Mouse (Mus musculus): Measurements from ENCODE around the gene Odf3. TPM values are rescaled to one million over a fixed set of nuclear protein-coding genes. Genes with fewer than 3 reads are reported as not detected.
"Not testable (repeated sequence)": the region's sequence is repeated elsewhere in the genome, so short reads cannot be mapped to it uniquely, and the experiment has no call there.

The Odf3 gene
- polyA plus RNA-seq, 1 experiment from 2014 or later = not detected

DNA sequence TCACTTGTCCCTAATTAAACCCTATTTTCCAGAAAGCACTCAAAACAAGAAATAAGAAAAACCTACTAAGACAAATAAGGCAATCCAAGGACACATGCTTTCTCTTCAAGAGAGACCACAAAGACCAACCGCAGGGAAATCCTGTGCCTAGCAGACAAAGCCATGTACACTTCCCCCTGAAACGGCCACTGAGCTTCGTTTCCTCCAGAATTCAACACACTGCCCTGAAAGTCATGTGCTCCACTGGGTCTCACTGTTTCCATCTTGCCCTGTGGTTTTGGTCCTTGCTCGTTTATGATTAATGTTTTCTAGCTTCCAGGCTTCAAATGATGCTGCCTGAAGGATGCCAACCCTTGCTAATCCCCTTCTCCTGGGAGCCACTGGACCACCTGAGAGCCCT, 26.6 kb downstream of the Odf3 start:
- H3K27ac ChIP-seq = no peak overlapping the region
- no peaks in the 10 kb centered on the region for H3K9me3 ChIP-seq (replicated peaks)
- 92% methylated on average over 4 of the region's 4 CpGs for WGBS
- H3K27me3 ChIP-seq (ENCODE audit: low read depth, poor library complexity, severe bottlenecking) = no peaks in the 10 kb centered on the region
- H3K36me3 ChIP-seq = peaks cover 38% of the 10 kb centered on the region
- H3K4me1 ChIP-seq = no peaks in the 10 kb centered on the region
- no peak for DNase-seq (ENCODE audit: low spot score)
- no peak overlapping the region for H3K4me3 ChIP-seq

DNA sequence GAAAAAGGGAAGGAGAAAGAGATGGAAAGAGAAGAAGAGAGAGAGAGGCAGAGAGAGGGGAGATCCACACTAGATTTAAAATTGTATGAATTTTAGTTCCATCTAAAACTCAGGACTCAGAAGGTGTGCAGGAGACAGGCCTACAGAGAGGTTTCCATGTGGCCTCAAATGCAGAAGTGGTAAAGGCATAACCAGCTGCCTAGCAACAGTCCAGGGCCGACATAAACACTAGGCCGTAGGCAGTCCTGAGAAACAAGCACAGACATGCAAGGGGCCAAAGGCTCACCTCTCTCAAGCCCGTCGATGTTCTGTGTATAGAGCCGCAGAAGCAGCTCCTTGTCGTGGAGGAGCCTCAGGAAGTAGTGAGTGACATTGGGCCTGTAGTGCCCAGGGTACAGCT, 29.8 kb downstream of the Odf3 start:
- H3K36me3 ChIP-seq = peaks cover 34% of the 10 kb centered on the region
- no peaks in the 10 kb centered on the region for H3K27me3 ChIP-seq (ENCODE audit: low read depth, poor library complexity, severe bottlenecking)
- H3K4me3 ChIP-seq = no peak overlapping the region
- H3K9me3 ChIP-seq (replicated peaks) = no peaks in the 10 kb centered on the region
- no peak for DNase-seq (ENCODE audit: low spot score)
- peaks cover 10% of the 10 kb centered on the region for H3K4me1 ChIP-seq
- 85% methylated on average over 6 of the region's 6 CpGs for WGBS
- no peak overlapping the region for H3K27ac ChIP-seq

DNA sequence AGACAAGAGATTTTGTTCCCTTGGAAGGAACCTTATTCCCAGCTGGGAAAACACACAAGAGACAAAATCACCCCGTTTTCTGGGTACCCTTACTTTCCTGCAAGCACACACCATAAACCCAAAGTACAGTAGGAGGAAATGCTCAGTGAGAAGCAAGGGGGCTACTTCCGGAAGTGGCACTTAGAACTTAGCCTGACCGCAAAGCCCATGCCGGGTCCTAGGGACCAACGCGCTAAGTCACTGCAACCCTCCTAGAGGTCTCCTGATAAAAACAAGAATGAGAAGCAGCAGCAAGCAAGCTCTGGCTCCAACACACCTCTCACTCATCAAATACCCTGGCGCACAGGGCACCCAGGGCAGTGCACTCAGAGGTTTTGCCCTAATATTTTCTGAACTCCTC, 31.8 kb downstream of the Odf3 start:
- Histone ChIP-seq H3K9me3 (replicated peaks) (no peaks in the 10 kb centered on the region), H3K27me3 (ENCODE audit: low read depth, poor library complexity, severe bottlenecking) (no peaks in the 10 kb centered on the region), H3K36me3 (peaks cover 34% of the 10 kb centered on the region), H3K4me1 (peaks cover 16% of the 10 kb centered on the region), H3K27ac (no peak overlapping the region), H3K4me3 (no peak overlapping the region)
- no peak for DNase-seq (ENCODE audit: low spot score)
- 89% methylated on average over 7 of the region's 7 CpGs for WGBS

DNA sequence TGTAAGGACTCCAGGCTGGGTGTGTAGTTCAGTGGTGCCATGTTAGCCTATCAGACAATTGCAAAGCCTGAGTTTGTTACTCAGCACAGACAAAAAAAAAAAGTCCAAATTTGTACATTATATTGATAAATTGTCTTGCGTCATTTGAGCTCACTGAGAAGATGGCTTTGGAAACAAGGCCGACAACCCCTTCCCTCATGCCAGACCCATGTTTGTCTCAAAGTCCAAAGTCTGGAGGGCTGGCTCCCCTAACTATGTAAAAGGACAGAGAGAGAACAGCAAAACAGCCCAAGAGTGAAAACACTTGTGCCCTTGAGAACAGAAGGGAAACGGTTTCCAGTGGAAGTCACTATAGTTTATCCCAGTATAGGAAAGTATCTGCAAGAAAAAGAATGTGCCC, 32.8 kb downstream of the Odf3 start:
- Histone ChIP-seq H3K4me3 (no peak overlapping the region), H3K4me1 (peaks cover 16% of the 10 kb centered on the region), H3K9me3 (replicated peaks) (no peaks in the 10 kb centered on the region), H3K36me3 (peaks cover 36% of the 10 kb centered on the region), H3K27ac (no peak overlapping the region), H3K27me3 (ENCODE audit: low read depth, poor library complexity, severe bottlenecking) (no peaks in the 10 kb centered on the region)
- DNase-seq (ENCODE audit: low spot score) = no peak
- 89% methylated on average over 3 of the region's 3 CpGs for WGBS

DNA sequence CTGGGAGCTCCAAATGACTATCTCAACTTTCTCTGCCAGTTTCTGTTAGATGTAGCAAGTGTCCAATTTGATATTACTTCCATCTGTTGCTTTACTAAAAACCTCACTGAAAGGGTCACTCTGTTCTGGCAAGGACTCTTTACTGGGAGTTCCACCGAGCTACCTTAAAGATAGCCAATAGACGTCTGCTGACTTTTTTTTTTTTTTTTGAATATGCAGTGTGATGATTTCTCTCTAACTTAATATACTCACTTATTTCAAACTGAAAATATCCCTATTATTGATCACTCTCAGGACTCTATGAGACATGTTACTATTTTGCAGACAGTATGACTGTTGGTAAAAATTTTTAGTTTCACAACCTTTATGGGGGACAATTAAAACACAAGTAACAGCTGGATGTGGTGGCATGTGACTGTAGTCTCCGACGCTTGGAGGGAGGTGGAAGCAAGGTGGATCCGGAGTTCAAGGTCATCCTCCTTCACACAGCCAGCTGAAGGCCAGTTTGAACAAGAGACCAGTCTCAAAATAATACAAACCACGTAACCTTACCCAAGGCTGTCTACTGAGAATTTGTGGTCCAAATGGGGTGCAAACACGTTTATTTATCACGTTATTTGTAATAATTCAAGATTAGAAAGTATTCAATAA, 33.4 kb downstream of the Odf3 start:
- H3K4me3 ChIP-seq = peak overlapping the region; percentile 91
- no peaks in the 10 kb centered on the region for H3K9me3 ChIP-seq (replicated peaks)
- H3K27ac ChIP-seq = peak overlapping the region; percentile 90
- DNase-seq (ENCODE audit: low spot score) = no peak
- peaks cover 16% of the 10 kb centered on the region for H3K4me1 ChIP-seq
- H3K27me3 ChIP-seq (ENCODE audit: low read depth, poor library complexity, severe bottlenecking) = no peaks in the 10 kb centered on the region
- 36% methylated on average over 8 of the region's 8 CpGs for WGBS
- peaks cover 37% of the 10 kb centered on the region for H3K36me3 ChIP-seq

DNA sequence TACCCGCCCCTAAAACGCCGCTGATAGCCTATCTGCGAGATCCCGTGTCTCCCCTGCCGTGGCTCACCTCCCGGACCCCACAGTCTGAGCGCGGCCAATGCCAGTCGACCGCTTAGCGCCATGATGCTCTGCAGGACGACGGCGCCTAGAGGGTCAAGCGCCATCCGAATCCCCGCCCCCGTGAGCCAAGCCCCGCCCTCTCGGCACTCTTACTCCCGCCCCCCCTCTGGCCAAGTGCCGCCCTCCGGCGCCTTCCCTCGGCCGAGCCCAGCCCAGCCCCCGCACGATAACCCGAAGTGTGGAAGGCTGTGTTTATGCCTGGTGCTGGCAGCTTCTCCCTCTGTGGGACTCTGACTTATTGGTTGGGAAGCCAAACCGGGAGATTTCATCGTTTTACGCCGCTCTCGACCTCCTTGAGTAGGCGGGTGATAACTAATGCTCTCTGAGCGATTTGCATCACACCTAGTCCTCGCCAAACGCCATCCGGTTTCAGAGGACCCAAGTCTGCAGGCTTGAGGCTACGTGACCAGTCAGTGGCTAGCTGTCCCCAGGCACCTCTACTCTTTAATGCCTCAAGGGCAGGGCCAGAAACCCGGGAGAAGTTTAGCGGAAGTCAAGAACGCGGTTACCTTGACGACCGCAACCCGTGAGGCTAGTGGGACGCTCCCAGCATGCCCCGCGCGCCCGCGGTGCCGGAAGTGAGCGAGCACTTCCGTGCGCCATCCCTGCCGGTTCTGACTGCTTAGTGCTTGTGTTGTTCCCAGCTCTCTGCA, 34.3 kb downstream of the Odf3 start, which contains the start of the genes Psmd13 and Sirt3:
Gene Psmd13 (plus strand): TSS at position 273 of the 773 bp plus-strand sequence.
Gene Sirt3 (minus strand): TSS at position 614 of the 773 bp plus-strand sequence.
- WGBS = under 1% methylated on average over 59 of the region's 59 CpGs
- H3K9me3 ChIP-seq (replicated peaks) = no peaks in the 10 kb centered on the region
- peaks cover 39% of the 10 kb centered on the region for H3K36me3 ChIP-seq
- DNase-seq (ENCODE audit: low spot score) = peak; percentile 96
- peak within 1 kb of the TSS; percentile 90 for H3K27ac ChIP-seq
- peaks cover 16% of the 10 kb centered on the region for H3K4me1 ChIP-seq
- peak within 1 kb of the TSS; percentile 91 for H3K4me3 ChIP-seq
- no peaks in the 10 kb centered on the region for H3K27me3 ChIP-seq (ENCODE audit: low read depth, poor library complexity, severe bottlenecking)

DNA sequence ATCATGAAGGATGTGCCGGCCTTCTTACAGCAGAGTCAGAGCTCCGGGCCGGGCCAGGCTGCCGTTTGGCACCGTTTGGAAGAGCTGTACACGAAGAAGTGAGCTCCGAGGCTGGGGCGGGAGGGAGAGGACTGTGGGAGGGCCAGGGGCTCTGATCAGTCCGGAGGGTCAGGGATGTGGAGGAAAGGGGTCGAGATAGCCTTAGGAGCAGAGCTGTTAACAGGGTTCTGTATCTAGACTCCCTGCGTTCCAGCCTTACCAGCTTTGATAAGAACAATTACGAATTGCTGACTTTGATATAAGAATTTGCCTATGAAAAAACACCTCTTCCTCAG, 34.8 kb downstream of the Odf3 start:
- no peaks in the 10 kb centered on the region for H3K9me3 ChIP-seq (replicated peaks)
- WGBS = under 1% methylated on average over 12 of the region's 12 CpGs
- H3K4me3 ChIP-seq = peak overlapping the region; percentile 91
- peaks cover 40% of the 10 kb centered on the region for H3K36me3 ChIP-seq
- DNase-seq (ENCODE audit: low spot score) = no peak
- peaks cover 16% of the 10 kb centered on the region for H3K4me1 ChIP-seq
- H3K27me3 ChIP-seq (ENCODE audit: low read depth, poor library complexity, severe bottlenecking) = no peaks in the 10 kb centered on the region
- H3K27ac ChIP-seq = peak overlapping the region; percentile 90

DNA sequence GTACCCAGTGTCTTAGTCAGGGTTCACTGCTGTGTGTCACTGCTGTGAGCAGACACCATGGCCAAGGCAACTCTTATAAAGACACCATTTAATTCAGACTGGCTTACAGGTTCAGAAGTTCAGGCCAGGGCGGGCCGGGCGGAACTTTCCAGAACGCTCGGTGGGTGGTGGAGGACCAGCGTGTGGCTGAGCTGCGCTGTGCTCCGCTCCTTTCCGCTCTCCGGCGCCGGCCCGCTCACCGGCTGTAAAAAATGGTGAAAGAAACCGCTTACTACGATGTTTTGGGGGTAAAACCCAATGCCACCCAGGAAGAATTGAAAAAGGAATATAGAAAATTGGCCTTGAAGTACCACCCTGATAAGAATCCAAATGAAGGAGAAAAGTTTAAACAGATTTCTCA, 43.0 kb downstream of the Odf3 start:
- H3K4me3 ChIP-seq; H3K9me3 ChIP-seq (replicated peaks); DNase-seq (ENCODE audit: low spot score); H3K27ac ChIP-seq; H3K4me1 ChIP-seq; H3K27me3 ChIP-seq (ENCODE audit: low read depth, poor library complexity, severe bottlenecking): not testable (repeated sequence)
- 94% methylated on average over 16 of the region's 16 CpGs for WGBS
- H3K36me3 ChIP-seq = peaks cover 85% of the 10 kb centered on the region

DNA sequence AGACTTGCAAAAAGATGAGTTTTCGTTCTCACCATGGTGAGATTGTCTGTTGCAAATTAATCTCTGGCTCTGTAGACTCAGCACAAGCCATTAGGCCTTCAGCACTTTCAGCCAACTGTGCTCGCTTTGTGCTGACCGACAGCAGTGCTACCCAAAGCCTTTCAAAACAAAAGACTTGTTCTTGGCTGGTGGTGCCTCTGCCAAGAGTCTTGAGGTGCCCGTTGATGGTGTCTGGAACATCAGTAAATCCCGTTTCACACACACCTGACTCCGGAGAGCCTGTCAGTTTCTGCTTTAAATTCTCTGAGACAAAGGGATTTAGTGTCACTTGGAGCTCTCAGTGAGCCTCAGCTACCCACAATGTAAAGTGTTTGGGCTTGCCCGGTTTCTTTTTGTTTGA, 46.4 kb downstream of the Odf3 start:
- peaks cover 86% of the 10 kb centered on the region for H3K36me3 ChIP-seq
- H3K9me3 ChIP-seq (replicated peaks) = no peaks in the 10 kb centered on the region
- DNase-seq (ENCODE audit: low spot score) = no peak
- H3K4me3 ChIP-seq = no peak overlapping the region
- 91% methylated on average over 7 of the region's 7 CpGs for WGBS
- H3K27me3 ChIP-seq (ENCODE audit: low read depth, poor library complexity, severe bottlenecking) = no peaks in the 10 kb centered on the region
- no peak overlapping the region for H3K27ac ChIP-seq
- H3K4me1 ChIP-seq = no peaks in the 10 kb centered on the region

DNA sequence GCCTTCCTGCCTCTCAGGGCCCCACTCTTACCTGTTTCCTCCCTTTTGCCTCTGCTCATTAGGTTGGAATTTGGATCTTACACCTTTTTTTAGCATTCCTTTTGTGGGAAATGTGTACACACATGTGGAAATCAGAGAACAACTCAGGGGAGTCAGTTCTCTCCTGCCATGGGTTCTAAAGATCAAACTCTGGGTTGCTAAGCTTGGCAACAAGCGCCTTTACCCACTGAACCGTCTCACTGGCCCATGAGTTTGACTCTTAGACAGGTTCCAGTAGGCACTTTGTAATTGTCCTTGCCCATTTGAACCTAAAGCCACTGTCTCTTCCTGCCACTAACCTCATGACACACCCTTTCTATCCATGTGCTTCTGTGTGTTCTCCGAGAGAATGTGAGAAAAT, 47.0 kb downstream of the Odf3 start:
- H3K9me3 ChIP-seq (replicated peaks) = no peaks in the 10 kb centered on the region
- H3K4me1 ChIP-seq = no peaks in the 10 kb centered on the region
- no peak overlapping the region for H3K27ac ChIP-seq
- H3K27me3 ChIP-seq (ENCODE audit: low read depth, poor library complexity, severe bottlenecking) = no peaks in the 10 kb centered on the region
- 92% methylated on average over 3 of the region's 3 CpGs for WGBS
- no peak overlapping the region for H3K4me3 ChIP-seq
- H3K36me3 ChIP-seq = peaks cover 86% of the 10 kb centered on the region
- no peak for DNase-seq (ENCODE audit: low spot score)

DNA sequence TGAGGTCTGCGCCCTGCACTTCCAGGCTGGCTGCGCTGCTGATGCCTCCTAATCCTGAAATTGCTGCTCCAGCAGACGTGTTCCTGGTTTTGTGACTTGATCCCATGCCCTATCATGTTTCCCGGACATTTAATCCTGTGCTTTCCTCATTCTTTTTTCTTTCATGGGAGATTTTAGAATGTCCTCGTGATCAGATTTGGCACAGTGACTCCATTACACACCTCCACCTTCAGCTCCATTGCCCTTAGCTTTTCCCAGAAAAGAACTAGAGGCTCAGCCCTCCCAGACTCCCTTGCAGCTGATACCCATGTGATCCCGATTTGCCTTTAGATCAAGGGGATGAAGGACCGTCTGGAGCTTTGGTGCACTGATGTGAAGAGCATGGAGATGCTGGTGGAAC, 50.3 kb downstream of the Odf3 start:
- no peak for DNase-seq (ENCODE audit: low spot score)
- Histone ChIP-seq H3K4me3 (no peak overlapping the region), H3K4me1 (peaks cover 10% of the 10 kb centered on the region), H3K36me3 (peaks cover 76% of the 10 kb centered on the region), H3K27me3 (ENCODE audit: low read depth, poor library complexity, severe bottlenecking) (no peaks in the 10 kb centered on the region), H3K9me3 (replicated peaks) (no peaks in the 10 kb centered on the region), H3K27ac (no peak overlapping the region)
- 89% methylated on average over 7 of the region's 7 CpGs for WGBS

DNA sequence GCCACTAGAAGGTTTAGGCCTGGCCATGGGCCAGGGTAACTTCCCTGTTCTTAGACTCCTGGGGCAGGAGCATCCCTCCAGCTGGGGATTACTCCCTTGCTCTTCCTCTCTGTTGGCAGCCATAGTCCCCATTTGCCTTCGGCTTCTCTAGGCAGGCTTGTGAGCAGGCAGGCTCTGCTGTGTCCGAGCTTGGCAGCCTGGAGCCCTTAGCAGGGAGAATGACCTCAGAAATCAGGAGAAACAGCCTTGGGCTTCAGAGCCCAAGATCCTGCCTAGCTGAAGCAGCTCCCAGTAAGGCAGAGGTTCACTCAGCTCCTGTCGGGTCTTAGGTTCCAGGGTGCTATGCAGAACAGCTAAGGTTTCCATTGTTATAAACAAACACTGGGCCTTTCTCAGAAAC, 51.5 kb downstream of the Odf3 start:
- Histone ChIP-seq H3K27me3 (ENCODE audit: low read depth, poor library complexity, severe bottlenecking) (no peaks in the 10 kb centered on the region), H3K9me3 (replicated peaks) (no peaks in the 10 kb centered on the region), H3K36me3 (peaks cover 63% of the 10 kb centered on the region), H3K27ac (no peak overlapping the region), H3K4me3 (no peak overlapping the region), H3K4me1 (peaks cover 18% of the 10 kb centered on the region)
- WGBS = 87% methylated on average over 3 of the region's 3 CpGs
- DNase-seq (ENCODE audit: low spot score) = no peak

DNA sequence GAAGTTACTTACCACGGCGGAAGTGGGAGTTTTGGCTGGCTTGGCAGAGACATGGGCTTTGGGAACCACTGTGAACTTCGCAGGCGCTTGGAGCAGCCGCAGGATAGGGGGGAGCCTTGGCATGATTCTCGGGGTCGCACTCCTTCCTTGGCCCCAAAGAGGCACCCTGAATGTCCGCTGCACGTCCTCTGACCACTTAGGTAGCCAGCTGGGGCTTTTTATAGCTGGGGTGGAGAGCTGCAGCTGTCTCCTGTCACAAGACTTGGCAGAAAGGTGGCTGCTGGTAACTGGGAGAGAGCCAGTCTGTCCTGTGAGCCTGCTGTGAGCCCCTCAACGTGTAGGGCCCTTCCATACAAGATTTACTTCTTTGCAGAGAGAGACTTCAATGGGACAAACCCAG, 52.6 kb downstream of the Odf3 start, which contains the start of gene Cox8b:
Gene Cox8b (minus strand): TSS at position 227 of the 400 bp plus-strand sequence.
- peaks cover 54% of the 10 kb centered on the region for H3K36me3 ChIP-seq
- H3K27ac ChIP-seq = no peak within 1 kb of the TSS
- peaks cover 18% of the 10 kb centered on the region for H3K4me1 ChIP-seq
- no peaks in the 10 kb centered on the region for H3K27me3 ChIP-seq (ENCODE audit: low read depth, poor library complexity, severe bottlenecking)
- 68% methylated on average over 10 of the region's 10 CpGs for WGBS
- no peak within 1 kb of the TSS for H3K4me3 ChIP-seq
- no peaks in the 10 kb centered on the region for H3K9me3 ChIP-seq (replicated peaks)
- DNase-seq (ENCODE audit: low spot score) = no peak
